Mouse (Mus musculus): ENCODE results near the gene C87414. TPM values are rescaled to one million over a fixed set of nuclear protein-coding genes. Genes with fewer than 3 reads are reported as not detected.

C87414 gene
- total RNA-seq (2023), result not detected

DNA sequence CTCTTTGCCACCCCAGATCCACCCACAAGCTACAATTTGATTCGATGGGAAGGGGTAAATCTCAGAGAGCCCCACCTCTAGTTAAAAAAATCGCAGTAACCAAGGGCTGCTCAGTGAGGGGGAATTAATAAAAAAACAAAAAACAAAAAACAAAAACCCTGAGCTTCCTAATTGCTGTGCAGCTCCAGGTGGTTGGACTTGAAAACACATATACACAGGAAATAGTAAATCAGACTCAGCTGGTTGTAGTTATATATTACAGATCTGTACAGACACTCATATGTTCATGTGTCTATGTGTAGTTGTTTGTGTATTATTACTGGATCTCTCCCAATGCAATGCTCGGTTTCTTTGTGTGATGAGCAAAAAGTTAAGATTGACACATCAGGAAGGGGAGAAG is at the start of gene C87414:
Gene C87414 (minus strand): TSS at position 101 of the 400 bp plus-strand sequence.

Other genes starting within 250 kb of the C87414 start
- not detected for gene Gm16427, start 131.4 kb downstream of the C87414 start, total RNA-seq (2023)
- gene Gm7792, start 172.2 kb upstream of the C87414 start, total RNA-seq (2023), result not detected

Measured in T-cell, adult 66 days (primary cell).